Mouse (Mus musculus) thymus, postnatal 4 days (tissue): ENCODE data around the gene Atxn7.

ENCODE experiments used
- DNase-seq: peaks from one replicate; pipeline ENCODE4 v3.0.0; 2021

Gene Atxn7

GRCm38 (mm10) chr14:14065142-14065498, 103.9 kb downstream of the Atxn7 start:
- DNase-seq = no peak

- DNase-seq = no peak
Observed at GRCm38 (mm10) chr14:14066241-14066640, 105.0 kb downstream of the Atxn7 start.

GRCm38 (mm10) chr14:14067648-14068472, 106.6 kb downstream of the Atxn7 start:
- DNase-seq = peak; percentile 67

- DNase-seq = no peak
Observed at GRCm38 (mm10) chr14:14068553-14068952, 107.3 kb downstream of the Atxn7 start.

- DNase-seq = no peak
Observed at GRCm38 (mm10) chr14:14070541-14071315, 109.5 kb downstream of the Atxn7 start.

- DNase-seq = no peak
Observed at GRCm38 (mm10) chr14:14071456-14071855, 110.2 kb downstream of the Atxn7 start.

GRCm38 (mm10) chr14:14080604-14081194, 119.5 kb downstream of the Atxn7 start:
- DNase-seq = no peak

GRCm38 (mm10) chr14:14083811-14084210, 122.6 kb downstream of the Atxn7 start:
- no peak for DNase-seq

- no peak for DNase-seq
Observed at GRCm38 (mm10) chr14:14086711-14087263, 125.5 kb downstream of the Atxn7 start.

GRCm38 (mm10) chr14:14087348-14087747, 126.1 kb downstream of the Atxn7 start:
- DNase-seq = no peak

GRCm38 (mm10) chr14:14088016-14088791, 127.0 kb downstream of the Atxn7 start:
- peak; percentile 44 for DNase-seq

GRCm38 (mm10) chr14:14090571-14090970, 129.3 kb downstream of the Atxn7 start:
- no peak for DNase-seq

GRCm38 (mm10) chr14:14098330-14098980, 137.2 kb downstream of the Atxn7 start:
- peak; percentile 94 for DNase-seq

- DNase-seq = no peak
Observed at GRCm38 (mm10) chr14:14100773-14101280, 139.6 kb downstream of the Atxn7 start.

- no peak for DNase-seq
Observed at GRCm38 (mm10) chr14:14101296-14101695, 140.1 kb downstream of the Atxn7 start.

GRCm38 (mm10) chr14:14104213-14104929, 143.1 kb downstream of the Atxn7 start:
- DNase-seq = no peak

GRCm38 (mm10) chr14:14104930-14105318, 143.7 kb downstream of the Atxn7 start:
- DNase-seq = no peak

GRCm38 (mm10) chr14:14110710-14111109, 149.5 kb downstream of the Atxn7 start:
- no peak for DNase-seq

- DNase-seq = peak; percentile 94
Observed at GRCm38 (mm10) chr14:14120230-14121096, 159.2 kb downstream of the Atxn7 start, which contains the start of gene Psmd6. Gene Psmd6, minus strand, starts transcription at chr14:14120984.
